Mouse (Mus musculus) megakaryocyte progenitor cell, adult 5-6 weeks (primary cell): Measurements from ENCODE around the gene Mog. TPM values are rescaled to one million over a fixed set of nuclear protein-coding genes. Genes with fewer than 3 reads are reported as not detected.

Experiments
- ATAC-seq: replicated peaks from 2 replicates; pipeline ENCODE4 v1.8.0; 2016; ENCODE audit warnings: mild to moderate bottlenecking, moderate TSS enrichment, inconsistent platforms; ENCODE audit not compliant: poor library complexity
- total RNA-seq, 2 experiments: library from RNA; stranded (forward) in 1 of 2; stranded (reverse) in 1 of 2; fragments of 157-497, 149-512 nt in 1 of 2; fragments of 200-1000 nt in 1 of 2; gene quantifications; 2 replicates each; pipeline versions ENCODE4 v1.2.3 to v1.2.4; 2015 to 2017

The Mog gene
- total RNA-seq (2015): not detected in 2 replicates
- total RNA-seq (2017): not detected in 2 replicates

DNA sequence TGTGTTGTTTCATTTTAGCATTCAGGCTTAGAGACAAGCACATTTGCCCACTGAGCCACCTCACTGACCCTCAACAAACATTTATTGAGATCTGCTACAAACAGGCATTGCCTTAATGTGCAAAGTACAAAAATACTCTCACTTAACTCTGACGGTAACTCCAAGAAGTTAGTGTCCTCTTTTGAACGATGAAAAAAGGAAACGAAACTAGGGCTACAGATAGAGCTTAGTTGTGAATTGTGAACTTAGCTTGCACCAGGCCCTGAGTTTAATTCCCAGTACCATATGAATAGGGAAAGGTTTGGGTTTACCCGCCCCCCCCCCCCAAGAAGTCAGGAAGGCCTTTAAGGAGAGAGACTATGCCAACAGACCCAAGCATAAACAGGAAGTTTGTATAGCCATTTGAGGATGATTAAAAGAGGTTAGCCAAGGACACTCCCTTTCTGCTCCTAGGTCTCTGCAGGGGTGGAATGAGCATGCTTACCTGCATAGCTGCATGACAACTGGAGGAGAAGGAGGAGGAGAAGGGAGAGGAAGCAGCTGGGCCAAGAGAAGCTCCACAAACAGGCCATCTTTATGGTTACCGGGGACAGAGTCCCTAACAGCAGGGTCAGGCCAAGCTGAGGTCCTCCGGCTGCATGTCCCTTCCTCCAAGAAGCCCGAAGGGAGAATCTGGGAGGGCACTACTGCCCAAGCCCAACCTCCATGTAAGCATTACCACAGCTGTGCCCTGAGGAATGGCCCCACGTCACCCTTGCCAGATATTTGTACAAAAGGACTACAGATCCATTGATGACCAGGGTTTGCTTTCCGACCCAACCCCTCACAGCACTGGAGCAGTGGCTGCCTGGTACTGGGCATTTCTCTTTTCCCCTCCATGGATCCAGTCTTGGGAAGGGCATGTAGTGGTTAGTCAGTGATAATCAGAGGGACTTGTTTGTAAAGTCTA is at the start of gene Mog:
TSS of gene Mog (minus strand) at position 771 of the 949 bp plus-strand sequence.
- ATAC-seq: no peak

GRCm38 (mm10) chr17:37072730-37073276 is 49.6 kb upstream of the Mog start:
- ATAC-seq: no peak

DNA sequence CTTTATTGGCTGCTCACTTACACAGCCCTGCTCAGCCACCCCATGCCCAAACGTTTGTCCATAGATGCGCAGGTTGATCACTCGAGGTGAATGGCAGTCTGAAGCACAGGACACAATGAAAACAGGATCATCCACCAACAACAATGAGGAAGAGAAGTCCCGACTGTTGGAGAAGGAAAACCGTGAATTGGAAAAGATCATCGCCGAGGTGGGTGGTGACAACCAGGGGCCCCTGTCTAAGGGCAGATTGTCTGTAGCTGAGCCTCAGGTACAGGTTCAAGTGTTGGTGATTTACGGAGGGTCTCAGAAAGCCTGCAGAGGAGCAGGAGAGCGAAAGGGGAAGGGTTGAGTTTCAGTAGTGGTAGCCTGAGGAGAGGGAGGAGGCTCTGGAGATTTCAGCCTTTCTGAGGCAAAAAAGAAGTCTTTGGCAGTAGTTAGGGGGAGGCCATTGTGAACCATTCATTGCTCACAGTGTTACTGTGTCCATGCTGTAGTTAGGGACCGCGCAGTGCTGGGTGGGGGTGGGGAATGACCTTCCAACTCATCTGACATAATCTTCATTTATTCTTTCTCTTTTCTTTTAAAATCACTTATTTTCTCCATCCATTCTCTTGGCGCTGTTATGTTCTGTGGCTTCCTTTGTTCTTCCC is 49.0 kb upstream of the Mog start:
- ATAC-seq: no peak

- no peak for ATAC-seq
Observed at GRCm38 (mm10) chr17:37070121-37070520, 46.9 kb upstream of the Mog start.

DNA sequence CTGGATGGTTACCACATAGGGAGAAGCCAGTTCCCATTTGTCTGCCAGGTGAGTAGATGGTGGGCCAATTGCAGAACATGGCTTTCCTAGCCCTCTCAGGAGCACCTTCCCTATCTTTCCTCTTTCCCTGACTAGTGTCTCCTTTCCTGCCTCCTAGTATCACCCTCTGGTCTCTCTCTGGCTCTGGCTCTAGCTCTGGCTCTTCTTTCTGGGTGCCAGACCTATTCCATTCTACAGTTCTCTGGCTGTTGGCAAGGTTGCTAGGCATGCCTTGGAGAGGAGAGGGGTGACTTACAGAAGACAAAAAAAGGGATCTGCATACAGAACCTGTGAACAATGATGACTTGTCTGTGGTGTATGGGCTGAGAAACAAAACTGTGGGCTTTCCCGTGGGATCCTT is 44.7 kb upstream of the Mog start:
- ATAC-seq: no peak

- no peak for ATAC-seq
Observed at GRCm38 (mm10) chr17:37065993-37066392, 42.8 kb upstream of the Mog start.

- ATAC-seq: no peak
Observed at GRCm38 (mm10) chr17:37063686-37064495, 40.7 kb upstream of the Mog start.

DNA sequence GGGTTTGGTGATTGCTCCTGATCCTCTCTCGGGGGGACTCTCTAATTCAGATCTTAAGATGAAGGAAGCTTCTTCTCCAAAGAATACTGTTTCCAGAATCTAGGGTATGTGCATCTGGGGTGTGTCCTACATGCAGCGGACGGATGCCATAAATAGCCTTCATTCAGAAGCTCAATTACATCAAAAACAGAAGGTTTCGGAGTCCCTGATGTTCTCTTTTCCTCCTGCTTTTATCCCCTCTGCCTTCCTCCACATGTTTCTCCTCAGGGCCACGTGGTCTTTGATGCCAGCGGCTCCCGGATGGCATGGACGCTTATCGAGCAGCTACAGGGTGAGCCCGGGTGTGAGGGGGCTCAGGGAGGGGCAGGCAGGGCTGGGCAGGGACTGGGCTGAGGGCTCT is 39.9 kb upstream of the Mog start:
- no peak for ATAC-seq

DNA sequence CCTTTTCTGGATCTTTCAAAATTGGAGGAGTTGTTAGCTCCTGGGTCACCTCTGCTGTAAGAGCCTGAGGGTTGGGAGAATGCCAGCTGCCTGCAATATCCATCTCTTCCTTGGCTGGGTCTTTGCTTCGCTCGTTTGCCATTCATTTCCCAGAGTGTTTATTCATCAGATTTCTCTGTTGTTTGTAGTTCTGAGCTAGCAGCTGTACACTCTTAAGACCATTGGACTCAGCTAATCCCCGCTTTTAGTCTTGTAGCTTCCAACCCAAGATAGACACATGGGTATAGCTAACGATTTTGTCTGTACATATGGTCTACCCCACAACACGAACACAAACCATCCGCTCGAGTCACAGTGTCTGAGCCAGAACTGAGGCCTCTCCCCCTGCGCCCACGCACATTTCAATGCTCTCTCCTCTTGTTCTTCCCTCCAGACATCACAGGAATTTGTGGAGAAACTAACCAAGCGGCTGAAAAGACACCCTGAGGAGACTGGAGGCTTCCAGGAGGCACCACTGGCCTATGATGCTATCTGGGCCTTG is 39.0 kb upstream of the Mog start:
- ATAC-seq: no peak

GRCm38 (mm10) chr17:37061435-37061834 is 38.2 kb upstream of the Mog start:
- no peak for ATAC-seq

DNA sequence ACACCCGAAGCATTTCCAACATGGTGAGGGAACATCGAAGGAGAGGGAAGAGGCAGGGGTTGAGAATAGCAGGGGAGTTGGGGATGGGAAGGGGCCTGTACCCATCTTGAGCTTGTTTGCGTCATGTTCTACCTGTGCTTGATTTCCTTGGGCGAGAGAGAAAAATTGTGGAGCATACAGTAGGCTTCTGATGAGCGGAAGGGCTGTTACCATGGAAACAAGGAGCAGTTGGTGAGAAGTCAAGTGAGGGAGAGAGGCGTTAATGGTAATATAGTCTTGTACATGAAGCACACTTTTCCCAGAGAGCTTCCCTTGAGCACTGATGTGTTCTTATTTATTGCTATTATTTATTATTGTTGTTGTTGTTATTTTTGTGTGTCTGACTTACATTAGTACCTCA is 33.8 kb upstream of the Mog start:
- ATAC-seq: no peak

DNA sequence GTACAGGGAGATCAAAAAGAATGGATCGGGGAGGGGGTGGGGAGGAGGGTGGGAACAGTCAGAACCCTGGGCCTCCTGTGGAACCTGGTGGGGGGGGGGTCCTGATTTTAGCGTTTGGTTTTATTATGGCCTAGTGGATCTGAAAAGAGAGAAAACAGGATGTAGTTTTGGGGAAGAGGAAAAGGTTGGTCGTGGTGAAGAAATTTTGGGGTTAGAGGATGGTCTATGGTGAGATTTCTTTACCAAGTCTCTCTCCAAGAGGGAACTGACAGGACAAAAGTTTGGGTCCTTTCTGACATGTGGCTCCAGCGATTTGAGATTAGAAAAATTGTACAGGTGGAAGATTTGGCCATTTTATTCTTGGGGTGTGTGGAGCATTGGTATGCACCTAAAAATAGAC is 28.5 kb upstream of the Mog start:
- ATAC-seq: peak; percentile 56

DNA sequence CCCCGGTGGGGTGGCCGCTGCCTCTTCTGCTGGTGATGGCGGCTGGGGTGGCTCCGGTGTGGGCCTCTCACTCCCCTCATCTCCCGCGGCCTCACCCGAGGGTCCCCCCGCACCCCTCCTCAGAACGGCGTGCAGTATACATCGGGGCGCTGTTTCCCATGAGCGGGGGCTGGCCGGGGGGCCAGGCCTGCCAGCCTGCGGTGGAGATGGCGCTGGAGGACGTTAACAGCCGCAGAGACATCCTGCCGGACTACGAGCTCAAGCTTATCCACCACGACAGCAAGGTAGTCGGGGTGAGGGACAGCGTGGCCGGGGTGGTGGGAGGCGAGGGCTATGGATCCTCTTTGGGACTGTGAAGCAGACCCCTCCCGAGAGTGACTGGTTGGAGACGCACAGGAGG is 27.7 kb upstream of the Mog start:
- ATAC-seq: no peak

GRCm38 (mm10) chr17:37050399-37050798 is 27.2 kb upstream of the Mog start:
- ATAC-seq: peak; percentile 12; the same call in 1 of the 2 replicates

GRCm38 (mm10) chr17:37049570-37050310 is 26.5 kb upstream of the Mog start:
- ATAC-seq: peak; percentile 40

DNA sequence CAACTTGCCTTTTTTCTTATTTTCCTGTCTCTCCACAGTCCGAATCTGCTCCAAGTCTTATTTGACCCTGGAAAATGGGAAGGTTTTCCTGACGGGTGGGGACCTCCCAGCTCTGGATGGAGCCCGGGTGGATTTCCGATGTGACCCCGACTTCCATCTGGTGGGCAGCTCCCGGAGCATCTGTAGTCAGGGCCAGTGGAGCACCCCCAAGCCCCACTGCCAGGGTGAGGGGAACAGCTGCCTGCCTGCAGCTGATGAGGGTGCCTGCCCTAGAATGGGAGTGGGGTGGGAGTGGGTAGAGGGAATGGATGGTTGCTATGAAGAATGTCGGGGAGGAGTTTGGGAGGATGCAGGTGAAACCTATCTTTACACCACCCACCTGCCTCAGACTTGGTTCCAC is 25.2 kb upstream of the Mog start:
- no peak for ATAC-seq

DNA sequence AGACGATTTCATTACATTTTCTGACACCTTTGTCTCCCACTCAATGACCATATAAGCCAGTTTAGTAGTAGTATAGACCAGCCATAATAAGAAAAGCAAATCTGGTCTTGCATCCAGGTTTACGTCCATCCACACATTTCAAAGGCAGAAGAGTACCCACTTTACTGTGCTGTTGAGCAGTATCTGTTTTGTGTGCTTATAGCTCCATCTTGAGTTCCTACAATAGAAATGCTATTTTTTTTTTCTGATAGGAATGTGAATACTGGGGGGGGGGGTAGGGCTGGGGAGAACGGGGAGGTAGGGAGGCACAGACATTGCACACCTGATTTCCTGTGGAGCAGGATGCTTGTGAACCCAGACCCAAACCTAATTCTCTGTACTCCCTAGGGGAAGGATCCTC is 24.8 kb upstream of the Mog start:
- ATAC-seq: 0 out of 2 replicates have a peak, but pooled peaks have one; percentile 12

- no peak for ATAC-seq
Observed at GRCm38 (mm10) chr17:37047332-37047976, 24.3 kb upstream of the Mog start.
